ENCODE assay signal across 8 mouse cellular contexts in the genomic region with DNA sequence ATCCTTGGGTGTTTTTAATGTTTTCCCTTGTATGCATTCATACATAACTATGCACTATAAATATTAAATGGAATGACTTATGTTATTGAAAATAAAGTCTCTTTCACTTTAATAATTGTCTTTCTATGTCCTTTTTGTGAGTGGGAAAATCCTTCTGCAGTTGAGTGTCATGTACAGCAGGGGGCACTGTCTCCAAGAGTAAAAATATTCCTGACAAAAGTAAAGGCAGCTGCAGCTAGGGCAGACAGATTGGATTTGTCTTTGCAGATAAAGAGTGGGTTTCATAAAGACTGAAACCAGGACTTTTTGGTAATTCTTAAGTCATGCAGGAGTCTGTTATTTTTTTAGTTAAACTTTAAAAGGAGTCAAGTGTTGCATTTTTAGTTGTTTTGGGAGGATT. TPM values are rescaled to one million over a fixed set of nuclear protein-coding genes. Genes with fewer than 3 reads are reported as not detected.
A peak's percentile ranks its signal among the peaks of the same experiment; 100 is the strongest.
DNase-seq lines count a peak whose midpoint lies in the region; ATAC-seq lines count a peak whose summit lies in the region.

No protein-coding gene starts in this region.

- H3K27me3 ChIP-seq in liver, embryonic 12.5 days (replicated peaks) = no peaks in the 10 kb centered on the region

- H3K9ac ChIP-seq in liver, embryonic 12.5 days = no peak overlapping the region

- H3K36me3 ChIP-seq in liver, embryonic 12.5 days = no peaks in the 10 kb centered on the region

- DNase-seq in liver = peak; percentile 12
- DNase-seq in NIH3T3 (ENCODE audit: low read depth) = peak; percentile 90
- peak; percentile 66 to 72 for DNase-seq in cerebellum, postnatal 10 days
- peak; percentile 48 to 66 for DNase-seq in heart, postnatal 14 days
- peak; percentile 64 to 79 for DNase-seq in left cerebral cortex, postnatal 14 days (ENCODE audit: low spot score in 2 of 2)
- DNase-seq in T-cell, adult 2 months (ENCODE audit: low spot score) = no peak

- intact Hi-C loops in heart, postnatal 14 days (cut with DNase I) = loop anchor here (1.0 to 5.0 kb wide), 3 partner anchors 254 to 484 kb away; partner anchors contain the start of gene Met
- intact Hi-C loops in left cerebral cortex, postnatal 14 days (cut with DNase I) = loop anchor here (1.0 to 5.0 kb wide), 3 partner anchors 201 to 482 kb away; partner anchors contain the start of gene Cav1

- H3K4me2 ChIP-seq in liver, embryonic 12.5 days = no peak overlapping the region

- no peak for ATAC-seq in liver, embryonic 12.5 days
- 0 out of 2 replicates have a peak, but pooled peaks have one; percentile 30 for ATAC-seq in neutrophil, adult 5-6 weeks (ENCODE audit: extremely low read depth, insufficient number of reproducible peaks, low FRiP score, poor library complexity, severe bottlenecking)

- no peaks in the 10 kb centered on the region for H3K9me3 ChIP-seq in liver, embryonic 12.5 days (replicated peaks)

- H3K4me1 ChIP-seq in liver, embryonic 12.5 days = no peaks in the 10 kb centered on the region

- H3K27ac ChIP-seq in liver, embryonic 12.5 days = no peak overlapping the region

- H3K4me3 ChIP-seq in liver, embryonic 12.5 days = no peak overlapping the region

RNA-seq across cellular contexts. Expression of gene Tes, which starts 40.8 kb away (rescaled TPM):
- polyA plus RNA-seq in liver, embryonic 12.5 days (2016; fragmentation: Nextera tagmentation; extraction: Ambion mirVana) = 7.2 and 8.6 TPM in 2 replicates
- total RNA-seq in heart, postnatal 14 days (2021) = 1 to 10 TPM; 5.8 to 8.9 TPM
- 1 to 10 TPM; 4.3 to 4.4 TPM for total RNA-seq in left cerebral cortex, postnatal 14 days (2021)
- 55.6 and 59.9 TPM in 2 replicates for total RNA-seq in neutrophil, adult 5-6 weeks (2017)
